Mouse (Mus musculus): ENCODE measurements at regions not wholly inside any gene's neighbourhood (a gene's known extent, or its start where the extent isn't known, plus 50 kb on each side); places are given as distances from the start of the nearest gene placed in this dataset.

GRCm38 (mm10) chr13:97847561-97847960 lies 87.1 kb upstream of the Gm10260 start:
- DNase-seq: no peak

GRCm38 (mm10) chr13:97845148-97845547 lies 84.7 kb upstream of the Gm10260 start:
- no peak for DNase-seq

- no peak for DNase-seq
Measured at GRCm38 (mm10) chr13:97842801-97843200, 82.4 kb upstream of the Gm10260 start.

- DNase-seq: no peak
Measured at GRCm38 (mm10) chr13:97841503-97841902, 81.1 kb upstream of the Gm10260 start.

- DNase-seq: no peak
Measured at GRCm38 (mm10) chr13:97839617-97840308, 79.3 kb upstream of the Gm10260 start.

GRCm38 (mm10) chr13:97837443-97838000 lies 77.1 kb upstream of the Gm10260 start:
- peak; percentile 37 to 60 for DNase-seq

GRCm38 (mm10) chr13:97832448-97832847 lies 72.0 kb upstream of the Gm10260 start:
- no peak for DNase-seq

- no peak for DNase-seq
Measured at GRCm38 (mm10) chr13:97831839-97832238, 71.4 kb upstream of the Gm10260 start.

- DNase-seq: no peak
Measured at GRCm38 (mm10) chr13:97829558-97829957, 69.1 kb upstream of the Gm10260 start.

GRCm38 (mm10) chr13:97825801-97826576 lies 65.6 kb upstream of the Gm10260 start:
- peak; percentile 15 to 39 for DNase-seq

GRCm38 (mm10) chr13:97825361-97825760 lies 64.9 kb upstream of the Gm10260 start:
- no peak for DNase-seq

- peak; percentile 52 to 61 for DNase-seq
Measured at GRCm38 (mm10) chr13:97824071-97824716, 63.8 kb upstream of the Gm10260 start.

GRCm38 (mm10) chr13:97821630-97822029 lies 61.2 kb upstream of the Gm10260 start:
- DNase-seq: no peak

- no peak for DNase-seq
Measured at GRCm38 (mm10) chr13:97821011-97821410, 60.6 kb upstream of the Gm10260 start.

- no peak for DNase-seq
Measured at GRCm38 (mm10) chr13:97820401-97820800, 60.0 kb upstream of the Gm10260 start.

GRCm38 (mm10) chr13:97819036-97819435 lies 58.6 kb upstream of the Gm10260 start:
- no peak for DNase-seq

- no peak for DNase-seq
Measured at GRCm38 (mm10) chr13:97816923-97817322, 56.5 kb upstream of the Gm10260 start.
